Mouse (Mus musculus) gastrocnemius, adult 2 months (tissue): ENCODE data around the gene Ypel4. TPM values are rescaled to one million over a fixed set of nuclear protein-coding genes. Genes with fewer than 3 reads are reported as not detected.
A peak's percentile ranks its signal among the peaks of the same experiment; 100 is the strongest.

Source experiments
- DNase-seq: peaks from one replicate; pipeline ENCODE4 v3.0.0; 2022
- H3K27ac ChIP-seq: fragments of 200-600 bp; 2 replicates; pipeline ENCODE4 v1.8.1; 2022; ENCODE audit warnings: mild to moderate bottlenecking
- H3K4me3 ChIP-seq: fragments of 200-600 bp; 2 replicates; pipeline ENCODE4 v1.8.1; 2022; ENCODE audit warnings: mild to moderate bottlenecking, moderate library complexity
- CTCF ChIP-seq: fragments of 200-600 bp; IDR thresholded peaks from 2 replicates; pipeline ENCODE4 v1.8.1; 2022; ENCODE audit warnings: antibody characterized with exemption, mild to moderate bottlenecking, moderate library complexity
- intact Hi-C: fragments of 180-260 bp; cut with DNase I; formaldehyde crosslinking; loops from one replicate; pipeline ENCODE4 v1.15.1; 2025
- total RNA-seq, 2 experiments: library from RNA; stranded (reverse); gene quantifications; 2 replicates each; pipeline ENCODE4 v1.2.3; 2021

The Ypel4 gene
- total RNA-seq, 2 experiments from 2014 or later, result 0.33 to 0.86 TPM

DNA sequence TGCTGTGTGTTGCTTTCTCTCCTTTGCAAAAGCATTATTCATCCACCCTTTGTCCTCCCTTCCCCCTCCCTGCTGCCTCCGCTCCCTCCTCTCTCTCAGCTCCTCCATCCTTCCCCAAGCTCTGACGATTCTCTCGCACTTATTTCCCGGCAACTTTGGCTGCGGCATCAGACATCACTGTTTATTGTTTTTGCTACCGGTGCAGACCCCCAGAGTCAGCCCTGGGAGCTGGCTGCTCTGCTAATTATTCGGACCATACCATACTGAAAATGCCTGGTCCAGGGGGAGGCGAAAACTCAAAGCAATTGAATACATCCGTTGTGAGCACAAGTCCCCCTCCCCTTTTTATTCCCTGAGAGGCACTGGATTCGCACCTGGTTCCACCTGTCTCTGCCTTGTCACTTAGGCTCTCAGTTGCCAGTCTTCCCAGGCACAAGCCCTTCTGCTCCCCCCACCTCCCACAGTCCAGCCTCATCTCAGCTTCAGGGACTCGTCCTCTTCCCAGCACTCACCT, 550 bp downstream of the Ypel4 start:
- no peak for TF ChIP-seq CTCF
- intact Hi-C loops, result no loop called here
- Histone ChIP-seq H3K4me3 (peak overlapping the region; percentile 56), H3K27ac (peak overlapping the region; percentile 59)
- DNase-seq, result no peak

DNA sequence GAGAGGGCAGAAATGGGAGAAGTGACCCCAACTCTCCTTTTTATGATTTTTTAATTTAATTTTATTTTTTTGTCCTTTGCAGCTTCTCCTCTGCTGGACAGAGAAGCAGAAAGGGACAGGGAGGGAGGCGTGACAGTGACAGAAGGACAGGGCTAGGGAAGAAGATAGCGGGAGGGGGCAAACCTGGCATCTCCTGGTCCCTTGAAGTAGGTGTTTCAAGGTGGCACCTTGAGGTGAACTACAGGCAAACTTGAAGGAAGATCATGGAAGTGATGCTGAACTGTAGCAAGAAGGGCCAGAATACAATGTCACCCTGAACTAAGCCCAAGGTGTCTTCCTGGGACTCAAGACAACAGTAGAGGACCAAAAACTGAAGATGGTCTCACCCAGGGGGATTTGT, 1.1 kb downstream of the Ypel4 start:
- no peak overlapping the region for H3K27ac ChIP-seq
- peak overlapping the region; percentile 56 for H3K4me3 ChIP-seq
- intact Hi-C loops, result no loop called here
- DNase-seq, result no peak
- no peak for TF ChIP-seq CTCF

DNA sequence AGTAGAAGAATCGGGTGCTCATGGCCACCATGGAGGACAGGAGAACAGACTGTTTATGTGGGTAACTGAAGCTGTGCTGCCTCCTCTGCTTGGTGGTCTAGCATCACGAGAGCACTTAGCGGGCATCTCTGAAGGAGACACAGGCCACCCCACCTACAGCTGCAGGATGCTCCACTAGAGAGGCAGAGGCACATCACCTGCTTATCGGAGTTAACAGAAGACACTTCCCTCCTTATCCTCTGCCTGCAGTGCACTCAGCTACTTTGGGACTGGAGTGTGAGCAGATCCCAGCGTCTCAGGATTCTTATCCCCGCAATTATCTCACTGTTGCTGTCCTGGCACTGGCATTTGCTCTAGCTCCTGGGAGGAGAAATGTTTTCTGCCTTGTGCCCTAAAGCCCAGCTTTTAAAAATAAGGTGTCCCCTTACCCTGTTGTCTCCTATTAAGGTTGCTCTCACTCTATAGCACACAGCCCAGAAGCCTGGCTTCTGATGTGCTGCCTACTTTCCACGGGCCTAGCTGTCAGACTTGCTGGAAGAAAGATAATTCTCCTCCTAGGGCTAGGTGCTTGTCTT, 1.6 kb downstream of the Ypel4 start:
- DNase-seq, result no peak
- no peak overlapping the region for H3K4me3 ChIP-seq
- no peak overlapping the region for H3K27ac ChIP-seq
- no peak for TF ChIP-seq CTCF
- intact Hi-C loops, result no loop called here

DNA sequence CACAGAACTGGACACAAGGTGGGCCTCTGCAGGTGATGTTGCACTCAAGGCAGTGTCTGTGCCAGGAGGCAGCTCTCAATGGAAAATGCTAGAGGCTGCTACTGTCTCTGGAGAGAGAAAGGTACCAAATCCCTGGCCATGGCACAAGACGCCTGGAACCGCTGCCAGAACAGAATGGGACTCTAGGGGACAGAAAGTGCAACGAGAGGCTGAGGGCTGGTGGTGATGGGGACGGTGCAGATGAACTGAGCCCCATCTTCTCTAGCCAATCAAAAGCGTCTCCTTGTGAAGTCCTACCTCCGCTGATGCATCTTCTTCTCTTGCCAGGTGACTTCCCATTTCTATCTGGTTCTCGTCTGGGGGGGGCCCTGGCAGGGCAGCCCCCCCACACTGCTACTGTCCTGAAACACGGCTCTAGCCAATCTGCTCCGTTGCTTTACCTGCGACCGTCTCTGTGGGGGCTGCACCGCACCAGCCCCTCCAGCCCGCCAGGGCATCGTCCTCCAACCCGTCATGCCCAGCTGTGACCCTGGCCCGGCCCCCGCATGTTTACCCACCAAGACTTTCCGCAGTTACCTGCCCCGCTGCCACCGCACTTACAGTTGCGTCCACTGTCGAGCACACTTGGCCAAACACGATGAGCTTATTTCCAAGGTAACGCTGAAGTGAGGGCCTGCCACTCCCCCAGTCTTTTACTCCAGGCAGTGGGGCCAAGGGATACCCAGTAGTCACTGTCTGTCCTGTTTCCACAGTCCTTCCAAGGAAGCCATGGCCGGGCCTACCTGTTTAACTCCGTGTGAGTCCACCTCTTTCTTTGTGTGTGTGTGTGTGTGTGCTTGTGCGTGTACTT, 2.7 kb downstream of the Ypel4 start:
- intact Hi-C loops, result no loop called here
- no peak for TF ChIP-seq CTCF
- DNase-seq, result peak; percentile 22
- H3K27ac ChIP-seq, result no peak overlapping the region
- no peak overlapping the region for H3K4me3 ChIP-seq

DNA sequence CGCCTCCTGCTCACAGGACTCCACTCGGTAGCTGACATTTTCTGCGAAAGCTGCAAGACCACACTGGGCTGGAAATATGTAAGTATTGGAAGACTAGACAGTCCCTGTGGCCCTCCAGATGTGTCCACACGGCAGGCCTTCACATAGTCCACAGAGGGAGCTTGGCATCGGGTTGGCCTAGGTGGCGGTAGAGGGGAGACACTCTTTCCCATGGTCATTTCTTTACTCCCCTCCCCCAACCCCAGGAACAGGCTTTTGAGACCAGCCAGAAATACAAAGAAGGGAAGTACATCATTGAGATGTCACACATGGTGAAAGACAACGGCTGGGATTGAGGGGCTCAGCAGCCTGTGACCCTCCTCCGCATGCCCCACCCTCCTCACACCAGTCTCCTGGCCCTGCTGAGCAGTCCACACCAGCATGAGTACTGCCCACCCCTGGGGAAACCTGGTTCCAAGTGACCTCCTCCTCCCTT, 3.6 kb downstream of the Ypel4 start:
- Histone ChIP-seq H3K27ac (no peak overlapping the region), H3K4me3 (no peak overlapping the region)
- DNase-seq, result no peak
- intact Hi-C loops, result no loop called here
- TF ChIP-seq CTCF, result no peak

DNA sequence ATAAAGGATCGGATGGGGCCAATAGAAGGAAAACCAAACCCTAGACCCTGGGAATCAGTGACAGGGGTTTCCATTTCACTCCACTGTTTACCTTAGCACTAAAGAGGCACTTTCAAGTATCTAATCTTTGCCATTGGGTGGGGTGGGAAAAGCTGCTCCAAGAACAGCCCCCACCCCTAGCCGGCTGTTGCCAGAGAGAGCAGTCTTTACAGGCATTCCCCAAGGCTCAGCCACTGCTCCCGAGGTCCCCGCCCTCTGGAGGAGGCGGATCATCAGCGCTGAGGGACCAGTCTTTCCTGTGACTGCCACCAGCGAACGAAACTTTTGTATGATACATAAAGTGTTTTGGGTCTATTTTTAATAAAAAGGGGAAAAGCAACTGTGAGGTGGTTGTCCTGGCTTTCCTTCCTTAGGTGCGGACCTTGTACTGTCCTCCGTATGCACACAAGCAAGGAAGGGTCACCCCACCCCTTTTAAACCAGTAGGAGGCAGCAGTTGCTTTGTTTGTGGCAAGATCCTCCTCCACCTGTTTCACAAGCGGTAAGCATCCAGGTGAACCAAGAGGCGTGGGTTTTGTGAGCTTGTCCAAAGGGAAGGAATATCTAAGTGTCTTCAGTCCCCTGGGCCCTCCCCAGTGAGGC, 4.5 kb downstream of the Ypel4 start:
- peak; percentile 32 for DNase-seq
- no peak overlapping the region for H3K27ac ChIP-seq
- peak; percentile 49 for TF ChIP-seq CTCF
- H3K4me3 ChIP-seq, result peak overlapping the region; percentile 51
- intact Hi-C loops, result no loop called here

DNA sequence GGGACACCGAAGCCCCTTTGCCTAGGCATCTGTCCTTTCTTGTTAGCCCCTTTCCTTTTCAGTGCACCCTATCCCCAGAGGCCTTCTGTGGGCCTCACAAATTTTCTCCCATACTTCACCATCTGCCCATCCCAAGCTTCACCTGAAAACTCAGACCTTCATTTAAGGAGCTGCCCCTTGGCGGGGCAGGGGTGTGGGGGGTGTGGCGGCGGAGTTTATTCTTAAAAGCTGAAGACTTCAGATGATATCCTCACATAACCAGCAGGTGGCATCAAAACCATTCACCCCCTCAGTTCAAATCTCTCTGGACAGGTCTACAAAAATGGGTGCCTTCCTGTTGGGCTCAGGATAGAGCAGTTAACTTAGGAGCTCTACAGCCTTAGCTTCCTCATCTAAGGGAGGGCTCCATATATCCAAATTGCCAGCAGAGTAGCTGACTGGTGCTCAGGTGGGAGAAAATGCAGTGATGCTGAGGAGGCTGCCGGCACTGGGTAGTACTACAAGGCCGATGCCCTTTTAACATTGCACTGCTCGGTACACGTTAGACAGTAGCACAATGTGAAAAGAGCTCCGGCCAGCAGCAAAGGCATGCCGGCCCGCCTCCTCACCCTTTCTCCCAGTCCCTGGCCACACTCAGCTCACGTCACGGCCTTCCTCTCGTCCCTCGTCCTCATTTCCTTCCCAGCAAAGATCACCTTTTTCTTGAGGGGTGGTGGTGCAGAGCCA, 6.9 kb downstream of the Ypel4 start:
- no peak for DNase-seq
- no peak overlapping the region for H3K4me3 ChIP-seq
- H3K27ac ChIP-seq, result no peak overlapping the region
- intact Hi-C loops, result loop anchor here (5.0 kb wide), 1 partner anchor 57 kb away; the partner anchor contains the start of gene Ube2l6
- peak; percentile 44 for TF ChIP-seq CTCF

DNA sequence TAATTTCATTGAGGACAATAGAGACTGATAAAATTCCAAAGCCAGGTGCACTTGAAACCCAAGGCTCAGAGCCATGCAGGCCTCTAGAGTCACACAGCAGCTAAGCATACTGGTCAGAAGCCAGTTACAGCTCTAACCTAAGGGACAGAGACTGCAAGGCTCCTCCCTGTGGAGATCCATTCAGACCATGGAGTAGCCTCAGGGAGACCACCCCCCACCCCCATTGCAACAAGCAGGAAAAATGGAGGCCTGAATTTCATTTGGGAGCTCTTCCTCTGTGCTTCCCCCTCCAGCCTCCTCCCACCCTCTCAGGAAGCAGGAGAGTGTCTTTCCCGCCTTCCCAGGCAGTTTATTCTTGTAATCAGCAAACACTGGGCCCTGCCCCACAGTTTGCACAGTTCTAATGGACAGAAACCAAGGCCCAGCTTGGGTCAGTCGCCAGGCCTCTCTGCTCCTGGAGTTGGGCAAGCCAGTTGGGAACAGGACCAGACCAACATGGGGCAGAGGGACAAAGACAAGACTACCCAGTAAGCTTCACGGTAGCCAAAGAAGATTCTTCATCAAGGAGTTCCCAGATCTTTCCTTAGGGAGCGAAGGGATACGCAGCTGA, 8.1 kb downstream of the Ypel4 start:
- H3K4me3 ChIP-seq, result peak overlapping the region; percentile 87
- DNase-seq, result peak; percentile 26

DNA sequence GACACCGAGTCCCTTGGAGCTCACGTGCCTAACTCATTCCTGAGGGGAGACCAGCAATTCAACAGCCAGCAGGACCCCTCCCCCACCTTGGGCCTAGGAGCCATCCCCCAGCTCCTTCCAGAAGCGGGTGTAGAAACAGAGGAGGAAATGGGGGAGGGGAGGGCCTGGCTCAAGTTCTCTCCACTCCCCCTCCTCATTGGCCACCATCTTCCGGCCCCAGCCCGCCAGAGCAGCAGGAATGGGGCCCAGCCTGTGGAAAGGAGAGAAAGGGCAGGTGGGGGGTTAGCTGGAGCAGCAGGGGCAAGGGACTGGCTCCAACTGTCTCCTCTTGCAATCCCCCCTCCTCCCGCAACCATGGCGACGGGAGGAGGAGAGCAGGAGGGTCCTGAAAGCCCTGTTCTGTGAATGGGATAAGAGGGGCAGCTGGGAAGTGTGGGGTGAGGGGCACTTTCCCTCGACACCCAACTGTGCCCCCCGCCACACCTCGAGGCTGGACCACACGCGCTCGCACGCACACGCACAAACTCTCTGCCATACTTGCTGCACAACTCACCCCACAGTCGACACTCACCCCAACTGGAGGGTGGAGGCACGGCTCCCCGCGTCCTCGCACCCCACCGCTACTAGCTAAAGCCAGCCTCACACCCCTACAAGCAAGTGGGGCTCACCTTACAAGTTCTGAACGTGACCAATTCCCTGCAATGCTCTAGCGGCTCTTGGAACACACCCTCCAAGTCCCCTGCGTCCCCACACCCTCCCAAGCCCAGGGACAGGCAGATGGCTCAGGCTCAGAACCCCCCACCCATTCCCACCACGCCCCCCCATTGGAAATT, 8.8 kb downstream of the Ypel4 start:
- TF ChIP-seq CTCF, result no peak
- peak; percentile 37 for DNase-seq
- peak overlapping the region; percentile 86 for H3K27ac ChIP-seq
- intact Hi-C loops, result loop anchor here (5.0 kb wide), 1 partner anchor 55 kb away; the partner anchor contains the start of gene Ube2l6
- H3K4me3 ChIP-seq, result peak overlapping the region; percentile 87

More for the DNA sequence above, 8.1 kb downstream of the Ypel4 start:
- H3K27ac ChIP-seq, result peak overlapping the region; percentile 86; the same call in 1 of the 2 replicates
- intact Hi-C loops, result loop anchor here (5.0 kb wide), 1 partner anchor 55 kb away; the partner anchor contains the start of gene Ube2l6
- TF ChIP-seq CTCF, result no peak

DNA sequence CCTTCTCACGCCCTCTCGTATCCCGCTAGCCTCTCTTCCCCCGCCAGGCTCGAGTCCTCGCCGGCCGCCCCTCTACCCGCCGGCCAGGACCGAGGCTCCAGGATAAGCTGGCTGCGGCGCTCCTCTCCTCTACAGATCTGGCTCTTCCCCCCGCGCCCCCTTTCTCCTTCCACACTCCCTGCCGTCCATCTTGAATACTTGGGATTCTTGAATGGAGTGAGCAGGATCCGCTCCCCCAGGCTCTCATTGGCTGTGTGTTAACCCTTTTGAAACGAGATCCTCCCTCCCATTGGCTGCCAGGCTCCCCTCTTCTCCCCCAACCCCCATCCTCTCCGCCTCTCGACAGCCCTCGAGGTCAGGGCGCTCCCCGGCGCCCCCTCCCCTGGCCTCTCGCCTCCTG, 9.7 kb downstream of the Ypel4 start, which contains the start of gene Gm19426:
Gm19426 (minus strand) TSS at position 95 of the 400 bp plus-strand sequence.
- intact Hi-C loops, result loop anchor here (5.0 kb wide), 1 partner anchor 54 kb away; the partner anchor contains the start of gene Ube2l6
- peak within 1 kb of the TSS; percentile 87 for H3K4me3 ChIP-seq
- TF ChIP-seq CTCF, result no peak
- peak; percentile 63 for DNase-seq
- H3K27ac ChIP-seq, result peak within 1 kb of the TSS; percentile 86

DNA sequence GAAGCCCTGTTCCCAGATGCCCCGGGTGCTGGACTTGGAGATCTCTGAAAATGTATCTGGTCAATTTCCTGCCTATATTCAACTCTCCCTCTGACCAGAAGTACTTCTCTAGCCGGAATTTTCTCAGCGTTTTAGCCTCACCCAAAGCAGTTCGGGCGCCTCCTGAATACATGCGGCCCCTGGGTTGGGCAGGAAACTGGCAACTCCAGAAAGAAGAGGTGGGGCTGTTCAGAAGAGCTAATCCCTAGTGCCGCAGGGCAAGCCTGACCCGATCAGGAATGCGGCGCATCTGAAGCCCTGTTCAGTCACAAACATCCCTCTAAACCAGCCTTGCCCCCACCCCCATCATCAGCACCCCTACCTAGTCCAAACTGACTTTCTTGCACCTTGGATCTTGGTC, 10.3 kb downstream of the Ypel4 start:
- Histone ChIP-seq H3K27ac (peak overlapping the region; percentile 86), H3K4me3 (peak overlapping the region; percentile 87)
- intact Hi-C loops, result loop anchor here (5.0 kb wide), 1 partner anchor 53 kb away; the partner anchor contains the start of gene Ube2l6
- peak; percentile 31 for DNase-seq
- TF ChIP-seq CTCF, result no peak
